Mouse (Mus musculus): ENCODE results near the gene Mpc2. TPM values are rescaled to one million over a fixed set of nuclear protein-coding genes. Genes with fewer than 3 reads are reported as not detected.

Gene Mpc2
- polyA plus RNA-seq, 1 experiment: 14.8 TPM

DNA sequence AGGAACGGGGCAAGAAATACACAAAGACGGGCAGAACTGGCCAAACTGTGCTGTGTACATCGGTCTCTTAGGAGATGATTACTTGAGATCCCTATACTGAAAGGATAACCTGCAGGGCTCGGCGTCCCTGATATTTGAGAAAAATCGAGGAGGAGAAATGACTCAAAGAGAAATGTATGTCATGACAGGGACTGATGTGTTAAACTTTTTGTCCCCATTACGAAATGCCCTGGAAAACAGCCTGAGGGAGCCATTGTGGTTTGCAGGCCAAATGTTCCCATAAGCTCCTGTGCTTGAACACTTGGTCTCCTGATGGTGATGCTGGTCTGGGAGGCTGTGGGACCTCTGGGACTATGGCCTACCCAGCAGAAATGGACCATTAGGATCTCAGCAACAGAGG is 60.3 kb downstream of the Mpc2 start:
- no peak for TF ChIP-seq POLR2A (IDR thresholded peaks at IDR 0.05; ENCODE audit: insufficient read depth, low read length)
- TF ChIP-seq EP300 (IDR thresholded peaks at IDR 0.05; ENCODE audit: insufficient read depth, low read depth, low read length): no peak
- no peak overlapping the region for H3K4me3 ChIP-seq (ENCODE audit: low read depth, low read length)
- H3K27ac ChIP-seq (ENCODE audit: insufficient read depth, low read length): no peak overlapping the region
- H3K4me1 ChIP-seq (ENCODE audit: control insufficient read depth, insufficient read depth, low read length): no peaks in the 10 kb centered on the region
- no peaks in the 10 kb centered on the region for H3K36me3 ChIP-seq (ENCODE audit: control insufficient read depth, insufficient read depth, low read length, poor library complexity, severe bottlenecking)
- no peaks in the 10 kb centered on the region for H3K27me3 ChIP-seq (ENCODE audit: control insufficient read depth, insufficient read depth, low read length, poor library complexity, severe bottlenecking)
- no peaks in the 10 kb centered on the region for H3K9me3 ChIP-seq (replicated peaks; ENCODE audit: control insufficient read depth, insufficient read depth, low read length, poor library complexity, severe bottlenecking)
- H3K9ac ChIP-seq (ENCODE audit: low read depth, poor library complexity, severe bottlenecking): no peak overlapping the region

Other genes starting within 250 kb of the Mpc2 start
- gene Tiprl, start 223.6 kb upstream of the Mpc2 start, polyA plus RNA-seq (2011; ENCODE audit: insufficient read depth, insufficient read length, low read depth, missing spikeins): 69.1 and 88.0 TPM in 2 replicates
- 2.8 and 3.3 TPM in 2 replicates for gene Gpr161, start 164.8 kb upstream of the Mpc2 start, polyA plus RNA-seq (2011; ENCODE audit: insufficient read depth, insufficient read length, low read depth, missing spikeins)
- gene Dcaf6, start 162 bp upstream of the Mpc2 start, polyA plus RNA-seq (2011; ENCODE audit: insufficient read depth, insufficient read length, low read depth, missing spikeins): 17.6 and 19.0 TPM in 2 replicates
- not detected in 2 replicates for gene Adcy10, start 24.5 kb downstream of the Mpc2 start, polyA plus RNA-seq (2011; ENCODE audit: insufficient read depth, insufficient read length, low read depth, missing spikeins)
- 119 and 122 TPM in 2 replicates for gene Mpzl1, start 173.9 kb downstream of the Mpc2 start, polyA plus RNA-seq (2011; ENCODE audit: insufficient read depth, insufficient read length, low read depth, missing spikeins)
- gene Rcsd1, start 249.1 kb downstream of the Mpc2 start, polyA plus RNA-seq (2011; ENCODE audit: insufficient read depth, insufficient read length, low read depth, missing spikeins): 2.0 and 2.7 TPM in 2 replicates